Mouse (Mus musculus) C2C12 (cell line): ENCODE results near the gene Slc36a2.

Experiments used
- CEBPB ChIP-seq: IDR thresholded peaks from one replicate; pipeline ENCODE4 v1.6.1; 2011; ENCODE audit warnings: low read depth, mild to moderate bottlenecking, control low read depth, moderate library complexity
- CTCF ChIP-seq: IDR thresholded peaks from one replicate; pipeline ENCODE4 v1.5.1; 2011; ENCODE audit not compliant: control insufficient read depth, insufficient read depth, insufficient read length
- FOSL1 ChIP-seq: IDR thresholded peaks from one replicate; pipeline ENCODE4 v1.8.0; 2011; ENCODE audit warnings: mild to moderate bottlenecking, low read length; ENCODE audit not compliant: poor library complexity, insufficient read depth, severe bottlenecking

DNA sequence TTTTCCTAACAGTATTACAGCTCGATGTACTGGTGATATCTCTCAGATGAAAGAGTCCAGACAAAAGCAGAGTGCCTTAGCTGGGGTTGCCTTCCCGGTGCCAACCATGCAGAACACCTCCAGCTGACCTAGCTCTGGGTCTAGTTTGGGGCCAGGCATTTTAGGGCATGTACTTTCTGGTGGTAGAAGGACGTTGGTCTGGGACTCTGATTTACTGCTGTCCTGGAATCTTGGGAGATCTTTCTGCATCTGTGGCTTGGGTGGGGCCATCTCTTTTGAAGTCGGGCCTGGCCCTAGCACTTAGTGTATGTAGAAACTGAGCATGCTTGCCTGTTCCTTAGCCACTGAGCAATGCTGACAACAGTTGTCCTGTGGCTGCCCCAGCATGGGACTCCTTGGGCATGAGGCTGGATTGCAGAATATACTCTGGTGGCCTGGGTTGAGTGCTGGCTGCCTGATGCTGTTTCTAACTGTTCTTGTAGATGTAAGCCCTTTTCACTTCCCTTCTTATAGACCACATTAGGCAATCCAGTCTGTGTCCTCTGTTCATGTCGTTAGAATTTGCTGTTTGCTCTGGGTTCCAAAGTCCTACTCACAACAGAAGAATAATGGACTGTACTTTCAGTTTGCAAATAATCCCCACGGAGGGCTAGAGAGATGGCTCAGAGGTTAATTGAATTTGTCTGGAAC is 23.3 kb upstream of the Slc36a2 start:
- TF ChIP-seq CTCF (no peak), CEBPB (no peak), FOSL1 (no peak)
